In the genomic region with DNA sequence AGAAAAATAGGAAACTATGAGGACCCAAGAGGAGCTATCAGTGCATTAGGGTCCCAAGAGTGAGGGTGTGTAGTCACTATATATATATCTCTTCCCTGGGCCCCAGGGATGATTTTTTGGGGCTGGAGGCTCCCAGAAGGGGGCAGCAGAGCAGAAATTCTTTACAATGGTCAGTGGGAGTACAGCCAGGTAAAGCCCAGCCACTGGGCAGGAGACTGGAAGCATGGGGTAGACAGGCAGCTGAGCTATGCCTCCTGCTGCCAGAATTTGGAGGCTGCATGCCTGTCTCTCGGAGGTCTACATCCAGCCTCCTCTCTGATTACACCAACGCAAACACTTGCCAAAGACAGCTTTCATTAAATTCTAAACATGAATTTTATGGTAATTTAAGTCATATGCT, we compare ENCODE assay signal across 15 mouse cellular contexts.
DNase-seq lines count a peak whose midpoint lies in the region; ATAC-seq and TF ChIP-seq lines count a peak whose summit lies in the region.
"Had no signal": no experiment of that assay in that cellular context is flagged by ENCODE, and none has a peak within 500 bp of the region (broad histone marks: within the 10 kb centered on the region; RNA-seq: fewer than 3 reads in every experiment).

No protein-coding gene starts in this region.

- no peak overlapping the region for H3K27ac ChIP-seq in heart, postnatal 0 days (ENCODE audit: low read depth)
- no peak overlapping the region for H3K27ac ChIP-seq in layer of hippocampus, adult 2 months
- no peak overlapping the region for H3K27ac ChIP-seq in embryonic facial prominence, embryonic 14.5 days (replicated peaks; ENCODE audit: low read depth, low read length)
- H3K27ac ChIP-seq: midbrain, embryonic 15.5 days; stomach, postnatal 0 days had no signal

- H3K9ac ChIP-seq in heart, postnatal 0 days (replicated peaks; ENCODE audit: low read depth, low read length), result no peak overlapping the region
- no peak overlapping the region for H3K9ac ChIP-seq in embryonic facial prominence, embryonic 14.5 days (ENCODE audit: low read depth, low read length)
- H3K9ac ChIP-seq: midbrain, embryonic 15.5 days had no signal

- no peaks in the 10 kb centered on the region for H3K36me3 ChIP-seq in heart, postnatal 0 days (replicated peaks; ENCODE audit: control insufficient read depth, insufficient read depth, low read length)
- H3K36me3 ChIP-seq in embryonic facial prominence, embryonic 14.5 days (ENCODE audit: control insufficient read depth, insufficient read depth, low read length), result no peaks in the 10 kb centered on the region
- H3K36me3 ChIP-seq: midbrain, embryonic 15.5 days had no signal

- WGBS in heart, postnatal 0 days, result 66% methylated on average over 2 of the region's 2 CpGs
- 41% methylated on average over 2 of the region's 2 CpGs for WGBS in embryonic facial prominence, embryonic 14.5 days

- 0 out of 2 replicates have a peak, but pooled peaks cover 6% of the 10 kb centered on the region for H3K4me1 ChIP-seq in heart, postnatal 0 days (ENCODE audit: control insufficient read depth, insufficient read depth)
- H3K4me1 ChIP-seq in embryonic facial prominence, embryonic 14.5 days (ENCODE audit: control insufficient read depth, insufficient read depth, low read length), result no peaks in the 10 kb centered on the region; the same call in 1 of the 2 replicates
- H3K4me1 ChIP-seq: midbrain, embryonic 15.5 days had no signal

- DNase-seq in heart, postnatal 0 days (ENCODE audit: low spot score), result no peak
- DNase-seq in heart, adult 18-20 months, result no peak
- DNase-seq in layer of hippocampus, adult 2 months (ENCODE audit: low spot score in 2 of 2), result peak in 1 of 2 experiments; percentile 9
- DNase-seq in layer of hippocampus, adult 8-10 months (ENCODE audit: low spot score in 2 of 2), result no peak
- peak; percentile 71 for DNase-seq in embryonic facial prominence, embryonic 14.5 days (ENCODE audit: low spot score)
- peak; percentile 55 for DNase-seq in lung, postnatal 36 days
- DNase-seq in spleen, postnatal 4 days (ENCODE audit: low spot score in 2 of 2), result no peak
- no peak for DNase-seq in adrenal gland, adult 2 months
- DNase-seq: adrenal gland, postnatal 25 days; B cell, adult 2 months; spleen, adult 18-20 months had no signal

- no peaks in the 10 kb centered on the region for H3K9me3 ChIP-seq in heart, postnatal 0 days (replicated peaks; ENCODE audit: control insufficient read depth, low read length)
- no peaks in the 10 kb centered on the region for H3K9me3 ChIP-seq in embryonic facial prominence, embryonic 14.5 days (ENCODE audit: control insufficient read depth, low read length)
- H3K9me3 ChIP-seq: midbrain, embryonic 15.5 days had no signal

- no peak overlapping the region for H3K4me3 ChIP-seq in heart, postnatal 0 days (ENCODE audit: low read depth, low read length)
- no peak overlapping the region for H3K4me3 ChIP-seq in layer of hippocampus, adult 2 months
- H3K4me3 ChIP-seq in embryonic facial prominence, embryonic 14.5 days (ENCODE audit: low read depth, low read length), result no peak overlapping the region
- H3K4me3 ChIP-seq: erythroblast, embryonic 14.5 days; midbrain, embryonic 15.5 days had no signal

- TF ChIP-seq CTCF in heart, postnatal 0 days (IDR thresholded peaks at IDR 0.05; ENCODE audit: low read depth), result 0 out of 2 replicates have a peak, but pooled peaks have one; percentile 5
- TF ChIP-seq CTCF in layer of hippocampus, adult 2 months (conservative IDR thresholded peaks at IDR 0.05), result peak; percentile 56; the same call in 1 of the 2 replicates

- H3K27me3 ChIP-seq in heart, postnatal 0 days (ENCODE audit: control insufficient read depth, insufficient read depth, low read length), result no peaks in the 10 kb centered on the region
- H3K27me3 ChIP-seq in embryonic facial prominence, embryonic 14.5 days (replicated peaks; ENCODE audit: control insufficient read depth, insufficient read depth, low read length), result no peaks in the 10 kb centered on the region; the same call in 1 of the 2 replicates
- H3K27me3 ChIP-seq: midbrain, embryonic 15.5 days had no signal

- no peak for TF ChIP-seq EP300 in heart, postnatal 0 days (IDR thresholded peaks at IDR 0.05; ENCODE audit: low read depth)

- no peak overlapping the region for H3K4me2 ChIP-seq in heart, postnatal 0 days (ENCODE audit: low read depth, low read length)
- H3K4me2 ChIP-seq in embryonic facial prominence, embryonic 14.5 days (ENCODE audit: low read depth, low read length), result no peak overlapping the region
- H3K4me2 ChIP-seq: midbrain, embryonic 15.5 days had no signal

- no peak for ATAC-seq in heart, postnatal 0 days (ENCODE audit: insufficient read depth, low read depth)
- no peak for ATAC-seq in embryonic facial prominence, embryonic 14.5 days (ENCODE audit: low read depth)
- ATAC-seq: hindbrain, embryonic 16.5 days; midbrain, embryonic 15.5 days had no signal

Comparison
In these comparisons a context has a peak if more than half of its experiments do, and no peak if none do; other contexts are left out.
1. DNase-seq: peak in embryonic facial prominence, embryonic 14.5 days (single experiment) and lung, postnatal 36 days (single experiment); none in heart, postnatal 0 days (single experiment), heart, adult 18-20 months (0 of 2), layer of hippocampus, adult 8-10 months (0 of 2), spleen, postnatal 4 days (0 of 2) and adrenal gland, adult 2 months (single experiment).